Mouse (Mus musculus) induced T-regulatory cell, adult 2 months (primary cell): ENCODE results near the gene Prpf6.
A peak's percentile ranks its signal among the peaks of the same experiment; 100 is the strongest.

Source experiments
- DNase-seq: peaks from one replicate; pipeline ENCODE4 v3.0.0-alpha.2; 2012; ENCODE audit warnings: low read depth

Prpf6 gene

DNA sequence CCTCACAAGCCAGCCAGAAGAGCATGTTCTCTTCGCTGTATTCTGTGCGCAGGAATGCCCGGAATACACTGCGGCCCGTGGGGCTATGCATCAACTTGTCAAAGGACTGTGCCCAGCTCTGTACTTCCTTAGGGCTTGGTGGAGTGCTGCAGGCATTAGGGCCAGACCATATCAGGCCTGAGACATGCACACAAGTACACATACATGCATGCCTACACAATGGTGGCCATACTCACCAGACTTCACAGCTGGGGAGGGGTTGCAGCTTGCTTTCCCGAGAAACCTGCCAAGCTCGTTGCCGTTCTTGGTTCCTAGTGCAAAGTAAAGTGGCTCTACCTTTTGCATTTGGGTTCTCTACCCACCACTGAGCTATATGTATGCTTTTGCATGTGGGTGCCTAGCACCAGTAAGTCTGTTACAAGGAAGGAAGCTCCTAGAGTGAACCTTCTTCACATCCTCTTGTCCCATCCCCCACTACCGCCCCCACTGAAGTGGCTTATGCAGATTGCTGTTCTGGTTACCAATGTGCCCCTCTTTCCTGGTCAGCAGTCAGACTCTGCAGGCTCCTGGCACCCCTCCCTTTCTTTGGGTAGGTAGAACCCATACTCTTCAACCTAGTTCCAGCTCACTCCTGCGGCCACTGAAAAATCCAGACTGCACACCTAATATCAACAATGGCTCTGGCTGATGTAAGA is 97.9 kb downstream of the Prpf6 start:
- DNase-seq = no peak

DNA sequence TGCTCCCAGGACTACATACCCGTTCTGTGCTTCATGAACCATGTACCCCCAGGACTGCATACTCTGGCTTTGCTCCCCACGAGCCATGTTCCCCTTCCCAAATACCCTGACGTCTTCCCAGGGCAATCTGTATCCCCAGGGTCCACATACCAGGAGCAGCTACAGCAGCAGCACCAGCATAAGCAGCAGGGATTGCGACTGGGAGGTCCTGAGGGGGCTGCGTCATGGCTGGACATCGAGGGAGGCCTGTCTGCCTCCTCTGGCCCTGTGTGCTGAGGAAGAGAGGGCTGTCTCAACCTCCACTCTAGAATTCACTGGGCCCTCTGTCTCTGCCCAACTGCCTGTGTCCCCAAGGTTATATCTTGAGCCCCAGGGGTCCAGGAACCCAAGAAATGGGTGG is 99.4 kb downstream of the Prpf6 start:
- DNase-seq = no peak

DNA sequence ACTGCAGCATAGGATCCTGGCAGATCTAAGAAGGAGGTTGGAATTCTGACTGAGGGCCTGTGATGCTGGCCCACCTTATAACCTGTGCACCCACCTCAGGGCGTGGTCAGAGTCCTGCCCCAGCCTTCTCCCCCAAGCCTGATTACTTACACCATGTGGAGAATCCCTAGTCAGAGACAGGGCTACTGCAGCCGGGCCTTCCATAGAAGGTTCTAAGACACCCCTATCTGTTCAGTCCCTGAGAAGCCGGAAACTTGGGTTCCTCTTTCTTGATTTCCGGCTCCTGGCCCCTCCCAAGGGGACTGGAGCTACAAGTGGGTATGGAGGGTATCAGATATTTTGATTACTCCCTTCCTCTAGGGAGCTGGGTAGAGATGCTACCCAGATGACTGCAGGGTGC is 99.9 kb downstream of the Prpf6 start:
- peak; percentile 61 for DNase-seq

DNA sequence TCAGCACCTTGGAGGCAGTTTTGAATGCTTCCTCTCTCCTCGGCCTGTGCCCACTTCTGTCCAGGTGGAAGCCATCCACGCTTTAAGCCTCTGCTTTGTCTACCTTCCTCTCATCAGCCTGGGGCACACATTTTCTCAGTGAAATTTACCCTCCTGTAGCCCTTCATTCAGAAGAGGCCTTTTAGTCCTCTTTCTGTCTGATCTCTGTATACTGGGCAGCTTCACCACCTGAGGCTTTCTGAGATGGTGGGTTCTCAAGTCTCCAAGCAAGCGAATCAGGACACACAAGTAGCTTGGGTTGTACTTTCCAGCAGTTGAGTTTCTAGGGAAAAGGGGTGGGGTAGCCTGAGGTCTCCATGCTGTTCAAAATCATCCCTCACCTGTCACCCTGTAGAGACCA is 100.6 kb downstream of the Prpf6 start:
- DNase-seq = no peak

DNA sequence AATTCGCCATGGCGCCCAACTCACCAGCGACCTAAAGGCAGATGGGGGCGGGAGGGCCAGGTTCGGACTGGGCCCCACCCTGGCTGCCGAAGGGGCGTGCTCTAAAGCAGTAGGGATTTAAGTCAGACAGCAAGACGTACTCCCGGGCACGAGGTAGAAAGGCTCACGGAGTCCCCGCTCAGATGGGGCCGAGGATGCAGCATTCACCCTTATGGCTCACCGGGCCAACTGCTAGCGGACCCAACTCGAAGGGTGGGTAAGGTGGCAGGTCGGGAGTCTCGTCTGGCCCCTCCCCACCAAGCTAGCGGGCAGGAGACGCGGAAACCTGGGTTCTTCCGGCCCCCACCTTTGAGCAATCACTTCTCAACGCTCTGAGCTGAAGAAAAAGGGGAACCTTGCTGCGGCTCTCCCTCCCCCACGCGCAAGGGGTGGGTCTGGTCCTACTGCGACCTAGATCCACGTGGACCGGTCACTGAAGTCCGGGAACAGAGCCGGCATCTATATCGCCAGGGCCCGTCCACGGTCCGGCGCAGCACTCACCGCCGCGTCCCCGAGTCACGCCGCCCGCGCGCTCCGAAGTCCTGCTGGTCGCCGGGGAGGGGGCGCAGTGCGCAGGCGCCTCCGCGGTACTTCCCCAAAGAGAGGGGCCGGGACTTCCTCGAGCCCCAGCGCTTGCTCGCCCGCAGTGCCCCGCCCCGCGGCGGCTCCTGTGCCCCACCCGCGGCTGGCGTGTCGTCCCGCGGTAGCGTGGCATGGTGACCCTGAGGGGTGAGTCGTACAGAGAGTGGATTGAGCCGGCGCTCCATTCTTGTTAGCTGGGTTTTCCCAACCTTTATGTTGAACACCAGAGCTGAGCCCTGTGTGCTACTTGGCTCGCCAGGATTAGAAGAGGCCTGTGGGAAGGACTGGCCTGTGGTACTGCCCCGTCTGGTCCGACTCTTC is 101.9 kb downstream of the Prpf6 start, which contains the start of gene Rgs19:
Gene Rgs19 (minus strand): TSS at position 639 of the 942 bp plus-strand sequence.
- peak; percentile 92 for DNase-seq

DNA sequence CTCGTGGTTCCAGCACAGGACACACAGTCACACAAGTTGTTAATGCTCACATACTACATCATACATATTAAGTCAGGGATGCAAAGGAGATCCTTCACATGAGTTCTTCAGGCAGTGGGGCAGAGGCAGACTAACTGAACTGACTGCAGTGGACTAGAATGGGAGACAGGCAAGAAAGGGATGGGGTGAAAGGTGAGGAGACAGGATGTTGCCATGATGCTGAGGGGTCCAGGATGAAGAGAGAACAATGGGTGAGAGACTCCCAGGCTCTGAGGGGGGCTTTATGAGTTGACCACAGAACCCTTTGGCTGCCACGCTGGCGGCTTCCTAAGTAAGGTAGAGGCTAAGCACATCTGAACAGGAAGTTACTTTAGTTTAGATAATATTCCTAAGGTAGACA is 102.9 kb downstream of the Prpf6 start:
- DNase-seq = no peak

DNA sequence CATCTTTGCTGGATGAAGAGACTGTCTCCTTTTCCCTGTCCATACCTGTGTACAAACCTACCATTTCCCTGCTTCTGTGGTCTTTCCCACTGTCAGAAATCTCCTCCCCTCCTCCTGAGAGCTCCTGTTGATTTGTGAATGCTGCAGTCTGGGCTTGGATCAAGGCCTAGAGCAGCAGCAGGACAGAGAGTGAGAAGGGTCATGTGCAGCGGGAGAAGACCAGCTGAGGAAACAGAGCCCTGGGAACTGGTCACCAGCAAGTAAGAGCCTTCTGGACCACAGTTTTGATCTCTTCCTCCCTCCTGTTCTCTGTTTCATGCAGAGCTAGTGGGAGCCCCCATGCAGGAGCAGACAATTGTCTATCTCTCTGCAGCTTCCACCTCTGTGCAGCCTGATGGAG is 104.1 kb downstream of the Prpf6 start:
- DNase-seq = no peak

DNA sequence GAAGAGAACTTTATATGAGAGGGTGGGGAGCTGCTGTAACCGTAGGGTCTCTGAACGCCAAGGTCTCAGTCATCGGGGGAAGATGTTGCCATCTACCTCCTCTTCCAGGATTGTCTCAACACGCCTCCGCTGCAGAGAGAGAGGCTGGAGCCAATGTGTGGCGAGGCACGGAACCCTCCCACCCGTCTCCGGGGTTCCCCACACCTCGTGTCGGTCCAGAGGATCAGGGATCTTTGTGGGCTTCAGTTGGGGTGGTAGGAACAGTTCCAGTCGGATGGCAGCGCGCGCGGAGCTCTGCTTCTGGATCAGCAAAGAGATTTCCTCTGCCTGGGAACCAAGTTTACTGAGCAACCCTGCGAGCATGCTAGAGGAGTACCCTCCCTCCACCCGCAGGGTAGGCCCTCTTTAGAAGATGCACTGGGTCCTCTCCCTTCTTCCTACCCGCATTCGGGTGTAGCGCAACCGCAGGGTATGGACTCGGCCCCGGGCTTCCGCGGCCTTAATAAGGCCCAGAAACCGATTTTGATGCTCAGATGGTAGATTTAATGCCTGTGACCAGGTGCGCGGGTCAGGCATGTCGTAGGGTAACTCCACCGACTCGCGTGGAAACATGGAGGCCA is 105.2 kb downstream of the Prpf6 start:
- no peak for DNase-seq

DNA sequence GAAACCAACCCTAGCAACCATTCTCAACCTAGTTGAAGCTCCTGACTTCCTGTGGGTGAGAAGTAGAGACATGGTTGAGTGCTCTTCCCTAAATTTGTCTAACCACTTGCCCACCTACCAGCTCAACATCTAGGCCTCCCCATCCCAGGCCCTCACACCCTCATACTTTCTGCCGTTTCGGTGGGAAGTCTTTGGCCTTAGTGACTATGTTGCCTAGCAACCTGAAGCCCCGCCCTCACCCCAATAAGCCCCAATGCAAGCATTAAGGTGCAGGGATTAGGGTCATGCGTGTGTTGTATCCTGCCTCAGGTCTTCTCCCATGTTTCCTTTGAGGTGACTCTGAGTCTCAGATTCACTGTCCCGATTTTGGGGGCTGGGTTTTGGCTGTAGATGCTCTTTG is 106.6 kb downstream of the Prpf6 start, which contains the start of gene Lkaaear1:
Gene Lkaaear1 (minus strand): TSS at position 202 of the 400 bp plus-strand sequence.
- no peak for DNase-seq
